Mouse (Mus musculus) midbrain, postnatal 0 days (tissue): ENCODE results near the gene D430019H16Rik. TPM values are rescaled to one million over a fixed set of nuclear protein-coding genes. Genes with fewer than 3 reads are reported as not detected.

Experiments
- ATAC-seq: fragments of 200-750 bp; cut with Nextera tagmentation; 2 replicates; pipeline ENCODE4 v1.8.0; 2017; ENCODE audit warnings: moderate number of reproducible peaks, mild to moderate bottlenecking, moderate TSS enrichment, moderate library complexity; ENCODE audit not compliant: low FRiP score
- DNase-seq: peaks from one replicate; pipeline ENCODE4 v3.0.0-alpha.2; 2015; ENCODE audit warnings: low spot score
- H3K27ac ChIP-seq: fragments of 300-500 bp; sonication (generic); 2 replicates; pipeline ENCODE4 v1.5.1; 2014; ENCODE audit warnings: low read depth, mild to moderate bottlenecking, low read length, mixed read lengths
- H3K27me3 ChIP-seq: fragments of 300-500 bp; sonication (generic); 2 replicates; pipeline ENCODE4 v1.6.1; 2014; ENCODE audit warnings: low read length, control low read depth, mixed read lengths; ENCODE audit not compliant: insufficient read depth
- H3K36me3 ChIP-seq: fragments of 300-500 bp; sonication (generic); 2 replicates; pipeline ENCODE4 v1.6.1; 2014; ENCODE audit warnings: low read length, control low read depth, mixed read lengths; ENCODE audit not compliant: insufficient read depth
- H3K4me1 ChIP-seq: fragments of 300-500 bp; sonication (generic); 2 replicates; pipeline ENCODE4 v1.6.1; 2014; ENCODE audit warnings: mild to moderate bottlenecking, control low read depth, antibody characterized with exemption, low read length, mixed read lengths; ENCODE audit not compliant: insufficient read depth
- H3K4me2 ChIP-seq: fragments of 300-500 bp; sonication (generic); 2 replicates; pipeline ENCODE4 v1.6.1; 2014; ENCODE audit warnings: low read depth, mild to moderate bottlenecking, low read length, mixed read lengths; ENCODE audit not compliant: poor library complexity, severe bottlenecking
- H3K4me3 ChIP-seq: fragments of 300-500 bp; sonication (generic); 2 replicates; pipeline ENCODE4 v1.5.1; 2014; ENCODE audit warnings: low read depth, mild to moderate bottlenecking, low read length, moderate library complexity
- H3K9ac ChIP-seq: fragments of 300-500 bp; sonication (generic); replicated peaks from 2 replicates; pipeline ENCODE4 v1.6.1; 2014; ENCODE audit warnings: mild to moderate bottlenecking, low read length, moderate library complexity, mixed read lengths; ENCODE audit not compliant: poor library complexity, severe bottlenecking
- H3K9me3 ChIP-seq: fragments of 300-500 bp; sonication (generic); 2 replicates; pipeline ENCODE4 v1.6.1; 2016; ENCODE audit warnings: low read length, control low read depth
- CTCF ChIP-seq: IDR thresholded peaks from 2 replicates; pipeline ENCODE4 v1.5.1; 2016; ENCODE audit warnings: antibody characterized with exemption, mild to moderate bottlenecking
- WGBS: fragments of 180-500 bp; shearing (Covaris S2); extraction: QIAGEN DNeasy Blood & Tissue Kit; methylation state at CpG from one replicate; pipeline ENCODE4 v1.1.7; 2014; 5-methylcytosine and 5-hydroxymethylcytosine counted together
- polyA plus RNA-seq: library from polyadenylated mRNA; unstranded; fragments of >200 nt; fragmentation: Nextera tagmentation; extraction: Ambion mirVana; gene quantifications from 2 replicates; pipeline ENCODE4 v1.2.1, GENCODE M21; 2015
- total RNA-seq: library from RNA; depleted of rRNA; stranded (reverse); fragments of >200 nt; gene quantifications from 2 replicates; pipeline ENCODE4 v1.2.3, GENCODE M21; 2014

Gene D430019H16Rik
- total and polyA plus RNA-seq, 2 experiments from 2014 or later, result 13.1 to 176 TPM

- Histone ChIP-seq H3K4me1 (no peaks in the 10 kb centered on the region), H3K9ac (no peak overlapping the region), H3K4me2 (no peak overlapping the region), H3K4me3 (no peak overlapping the region), H3K27ac (peak overlapping the region; percentile 38; the same call in 1 of the 2 replicates), H3K36me3 (no peaks in the 10 kb centered on the region), H3K27me3 (no peaks in the 10 kb centered on the region), H3K9me3 (no peaks in the 10 kb centered on the region)
- DNase-seq (no peak), ATAC-seq (no peak)
- TF ChIP-seq CTCF, result no peak
- whole genome bisulfite sequencing, result 88% methylated on average over 3 of the region's 3 CpGs
Observed at GRCm38 (mm10) chr12:105526186-105526585, 72.5 kb downstream of the D430019H16Rik start.

DNA sequence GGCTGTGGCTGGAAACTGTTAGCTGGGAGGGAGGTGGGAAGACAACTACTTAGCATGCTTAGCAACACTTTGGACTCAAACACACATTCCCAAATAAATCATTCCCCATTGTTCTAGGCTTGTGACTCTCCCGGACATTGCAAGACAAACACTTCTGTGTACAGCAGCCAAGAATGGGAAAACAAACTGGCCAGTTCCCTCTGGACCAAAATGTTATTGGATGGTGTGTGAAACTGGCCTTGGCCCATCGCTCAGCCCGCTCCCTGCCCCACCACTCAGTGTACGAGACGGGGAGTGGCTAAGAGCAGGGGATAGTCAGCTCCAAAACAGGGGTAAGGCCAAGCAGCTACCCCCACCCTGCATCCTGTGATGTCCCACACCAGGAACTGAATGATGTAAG, 73.2 kb downstream of the D430019H16Rik start:
- Histone ChIP-seq H3K4me1 (no peaks in the 10 kb centered on the region), H3K9ac (no peak overlapping the region), H3K4me3 (no peak overlapping the region), H3K27ac (no peak overlapping the region), H3K4me2 (no peak overlapping the region), H3K36me3 (no peaks in the 10 kb centered on the region), H3K27me3 (no peaks in the 10 kb centered on the region), H3K9me3 (no peaks in the 10 kb centered on the region)
- peak; percentile 86 for ATAC-seq
- 53% methylated on average over 5 of the region's 5 CpGs for WGBS
- no peak for TF ChIP-seq CTCF
- peak; percentile 86 for DNase-seq

DNA sequence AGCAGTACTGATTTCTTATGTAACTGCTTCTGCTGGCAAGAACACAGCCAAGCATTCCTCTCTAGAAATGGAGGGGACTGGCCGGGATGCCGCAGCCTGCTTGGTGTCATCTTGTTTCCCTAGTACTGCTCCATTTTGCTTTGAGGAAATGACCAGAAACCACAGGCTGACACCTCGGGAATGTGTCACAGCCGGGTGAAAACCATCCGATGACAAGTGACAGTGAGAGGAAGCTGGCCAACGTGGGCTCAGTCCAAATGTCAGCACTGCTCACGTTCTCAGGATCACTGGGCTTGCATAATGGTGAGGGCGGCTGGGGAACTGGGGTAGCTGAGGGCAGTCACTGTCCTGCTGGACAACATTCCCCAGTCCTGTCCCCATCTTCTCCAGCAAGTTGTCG, 75.9 kb downstream of the D430019H16Rik start:
- no peak for ATAC-seq
- 57% methylated on average over 9 of the region's 9 CpGs for WGBS
- peak; percentile 48 for DNase-seq
- no peak for TF ChIP-seq CTCF
- Histone ChIP-seq H3K4me2 (no peak overlapping the region), H3K9ac (no peak overlapping the region), H3K36me3 (no peaks in the 10 kb centered on the region), H3K27me3 (no peaks in the 10 kb centered on the region), H3K4me3 (no peak overlapping the region), H3K27ac (no peak overlapping the region), H3K4me1 (no peaks in the 10 kb centered on the region), H3K9me3 (no peaks in the 10 kb centered on the region)

GRCm38 (mm10) chr12:105531724-105532371, 78.2 kb downstream of the D430019H16Rik start:
- WGBS, result 30% methylated on average over 8 of the region's 8 CpGs
- no peak for TF ChIP-seq CTCF
- H3K27me3 ChIP-seq, result no peaks in the 10 kb centered on the region
- no peak overlapping the region for H3K9ac ChIP-seq
- no peak overlapping the region for H3K4me2 ChIP-seq
- no peak overlapping the region for H3K27ac ChIP-seq
- no peaks in the 10 kb centered on the region for H3K36me3 ChIP-seq
- ATAC-seq (no peak), DNase-seq (peak; percentile 78)
- H3K4me1 ChIP-seq, result no peaks in the 10 kb centered on the region
- H3K9me3 ChIP-seq, result no peaks in the 10 kb centered on the region
- no peak overlapping the region for H3K4me3 ChIP-seq

DNA sequence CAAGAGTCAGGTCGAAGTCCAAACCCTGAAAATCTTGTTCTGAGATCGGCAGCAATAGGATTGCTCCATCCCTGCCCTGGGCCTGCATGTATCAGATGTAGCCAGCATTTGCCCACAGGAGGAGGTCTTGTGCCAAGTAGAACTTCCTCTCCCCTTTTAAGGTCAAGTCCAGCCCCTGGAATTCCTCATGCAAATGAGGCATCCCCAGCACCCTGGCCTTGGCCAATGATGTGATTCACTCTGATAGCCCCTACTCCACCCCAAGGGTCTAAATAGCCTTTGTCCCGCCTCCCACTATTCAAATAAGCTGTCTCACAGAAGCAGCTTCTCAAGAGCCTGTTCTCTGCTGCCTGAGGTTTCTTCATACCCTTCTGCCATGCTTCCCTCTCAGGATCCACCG, 81.2 kb downstream of the D430019H16Rik start:
- ATAC-seq (no peak), DNase-seq (no peak)
- no peaks in the 10 kb centered on the region for H3K4me1 ChIP-seq
- no peak overlapping the region for H3K4me3 ChIP-seq
- H3K9ac ChIP-seq, result no peak overlapping the region
- no peak overlapping the region for H3K27ac ChIP-seq
- WGBS, result 85% methylated on average over 4 of the region's 4 CpGs
- no peaks in the 10 kb centered on the region for H3K36me3 ChIP-seq
- H3K9me3 ChIP-seq, result no peaks in the 10 kb centered on the region
- no peaks in the 10 kb centered on the region for H3K27me3 ChIP-seq
- no peak overlapping the region for H3K4me2 ChIP-seq
- no peak for TF ChIP-seq CTCF

DNA sequence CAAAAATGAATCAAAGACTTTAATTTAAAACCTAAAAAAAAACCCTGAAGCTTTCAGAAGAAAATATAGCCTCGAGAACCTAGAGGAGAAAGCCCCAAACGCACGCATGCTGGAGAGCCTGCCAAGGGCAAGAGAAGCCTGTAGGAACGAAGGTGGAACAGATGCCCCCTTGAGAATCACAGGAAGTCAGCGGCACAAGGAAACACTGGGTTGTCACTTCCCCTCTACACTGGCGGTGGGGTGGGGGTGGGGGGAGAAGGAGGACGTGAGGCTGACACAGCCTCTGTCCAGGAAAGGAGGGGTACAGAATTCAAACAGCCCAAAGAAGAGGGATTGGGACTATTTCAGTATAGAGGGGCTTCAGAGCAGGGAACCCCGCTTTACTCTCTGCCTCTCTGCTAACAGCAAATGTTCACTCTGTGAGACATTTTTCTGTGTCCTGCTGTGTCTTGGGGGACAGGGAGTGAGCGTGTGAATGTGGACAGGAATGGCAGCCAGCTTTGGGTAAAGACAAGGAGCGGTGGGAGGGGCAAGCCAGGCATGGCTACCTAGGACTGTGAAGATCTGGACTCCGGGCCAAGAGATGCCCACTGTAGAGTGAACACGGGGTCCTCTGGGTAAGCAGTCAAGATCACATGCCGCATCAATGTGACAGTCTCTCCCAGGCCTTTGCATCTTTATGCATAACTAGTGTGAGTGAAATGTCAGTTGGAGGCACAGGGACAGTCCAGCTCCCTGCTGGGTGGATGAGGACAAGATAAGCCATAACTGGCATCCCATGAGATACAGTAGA, 82.5 kb downstream of the D430019H16Rik start:
- DNase-seq (peak; percentile 61), ATAC-seq (no peak)
- Histone ChIP-seq H3K4me2 (no peak overlapping the region), H3K27me3 (no peaks in the 10 kb centered on the region), H3K4me3 (no peak overlapping the region), H3K9me3 (no peaks in the 10 kb centered on the region), H3K27ac (no peak overlapping the region), H3K36me3 (no peaks in the 10 kb centered on the region), H3K9ac (no peak overlapping the region), H3K4me1 (no peaks in the 10 kb centered on the region)
- no peak for TF ChIP-seq CTCF
- 66% methylated on average over 13 of the region's 13 CpGs for WGBS
